Mouse (Mus musculus) CD4-positive, CD25-positive, alpha-beta regulatory T cell, adult 2 months (primary cell): Measurements from ENCODE around the gene Olfr411.

Experiments
- DNase-seq: peaks from one replicate; pipeline ENCODE4 v3.0.0-alpha.2; 2012; ENCODE audit warnings: low read depth, low spot score

Olfr411 gene

GRCm38 (mm10) chr11:74352550-74352949 lies at the start of gene Olfr411:
Olfr411 (minus strand) TSS chr11:74352650.
- no peak for DNase-seq

GRCm38 (mm10) chr11:74402126-74402525 lies 49.7 kb upstream of the Olfr411 start:
- peak; percentile 30 for DNase-seq

- DNase-seq, result no peak
These were observed 43.1 kb upstream of the Olfr411 start for GRCm38 (mm10) chr11:74395583-74395982.

- DNase-seq, result no peak
These were observed 41.0 kb upstream of the Olfr411 start for GRCm38 (mm10) chr11:74393489-74393888.

GRCm38 (mm10) chr11:74392903-74393302 lies 40.5 kb upstream of the Olfr411 start:
- DNase-seq, result no peak

GRCm38 (mm10) chr11:74391899-74392298 lies 39.4 kb upstream of the Olfr411 start:
- no peak for DNase-seq

- no peak for DNase-seq
These were observed 34.8 kb upstream of the Olfr411 start for GRCm38 (mm10) chr11:74387203-74387602.

GRCm38 (mm10) chr11:74385674-74386073 lies 33.2 kb upstream of the Olfr411 start:
- DNase-seq, result no peak

GRCm38 (mm10) chr11:74379166-74379873 lies 26.9 kb upstream of the Olfr411 start:
- DNase-seq, result no peak

- peak; percentile 56 for DNase-seq
These were observed 24.4 kb upstream of the Olfr411 start for GRCm38 (mm10) chr11:74376847-74377246.

- DNase-seq, result peak; percentile 67
These were observed 19.1 kb upstream of the Olfr411 start for GRCm38 (mm10) chr11:74371393-74372100.

- no peak for DNase-seq
These were observed 9.3 kb upstream of the Olfr411 start, which contains the start of gene Olfr412 for GRCm38 (mm10) chr11:74361769-74362168. Olfr412 (plus strand) TSS chr11:74362069.

- no peak for DNase-seq
These were observed 14.5 kb downstream of the Olfr411 start, which contains the start of gene Olfr410 for GRCm38 (mm10) chr11:74337931-74338330. Olfr410 (minus strand) TSS chr11:74338031.

- no peak for DNase-seq
These were observed 23.7 kb downstream of the Olfr411 start for GRCm38 (mm10) chr11:74328781-74329180.

- no peak for DNase-seq
These were observed 26.4 kb downstream of the Olfr411 start for GRCm38 (mm10) chr11:74326044-74326443.
